Mouse (Mus musculus) embryo, embryonic 9.5 days (tissue): Measurements from ENCODE around the gene Hectd4.
"Not testable (repeated sequence)": the region's sequence is repeated elsewhere in the genome, so short reads cannot be mapped to it uniquely, and the experiment has no call there.

Source experiments
- DNase-seq: peaks from one replicate; pipeline ENCODE4 v3.0.0-alpha.2; 2017; ENCODE audit errors: extremely low spot score

Gene Hectd4

DNA sequence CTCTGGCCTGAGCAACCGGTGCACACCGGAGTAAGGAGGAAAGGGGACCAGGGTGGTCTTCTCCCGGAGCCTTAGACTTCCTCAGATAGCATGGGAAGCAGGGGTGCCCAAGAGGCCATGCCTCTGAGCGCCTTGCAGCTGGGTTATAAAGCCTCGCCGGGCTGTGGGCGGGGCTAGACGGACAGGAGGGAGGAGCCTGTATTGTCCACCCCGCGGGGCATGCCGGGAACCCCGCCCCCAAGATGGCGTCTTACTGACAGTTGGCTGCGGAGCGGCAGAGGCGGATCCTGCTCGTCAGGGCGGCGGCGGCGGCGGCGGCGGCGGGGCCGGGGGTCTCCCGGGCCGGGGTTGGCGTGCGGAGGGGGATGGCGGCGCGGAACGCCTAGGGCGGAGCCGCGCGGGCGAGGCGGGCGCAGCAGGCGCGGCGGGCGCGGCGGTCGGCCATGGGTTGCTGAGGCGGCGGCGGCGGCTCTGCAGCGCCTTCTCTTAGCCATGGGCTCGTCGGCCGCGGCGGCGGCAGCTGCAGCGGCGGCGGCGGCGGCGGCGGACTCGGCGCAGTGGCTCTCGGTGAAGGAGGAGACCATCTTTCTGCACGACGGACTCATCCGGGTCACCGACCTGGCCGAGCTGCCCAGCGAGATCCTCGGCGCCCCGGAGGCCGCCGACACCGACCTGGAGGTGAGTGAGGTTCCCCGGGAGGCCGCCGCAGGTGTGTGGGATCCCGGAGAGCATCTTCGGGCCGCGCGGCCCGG is at the start of gene Hectd4:
Gene Hectd4, plus strand, starts transcription at position 240 of the 752 bp plus-strand sequence.
- DNase-seq, result peak; percentile 98

DNA sequence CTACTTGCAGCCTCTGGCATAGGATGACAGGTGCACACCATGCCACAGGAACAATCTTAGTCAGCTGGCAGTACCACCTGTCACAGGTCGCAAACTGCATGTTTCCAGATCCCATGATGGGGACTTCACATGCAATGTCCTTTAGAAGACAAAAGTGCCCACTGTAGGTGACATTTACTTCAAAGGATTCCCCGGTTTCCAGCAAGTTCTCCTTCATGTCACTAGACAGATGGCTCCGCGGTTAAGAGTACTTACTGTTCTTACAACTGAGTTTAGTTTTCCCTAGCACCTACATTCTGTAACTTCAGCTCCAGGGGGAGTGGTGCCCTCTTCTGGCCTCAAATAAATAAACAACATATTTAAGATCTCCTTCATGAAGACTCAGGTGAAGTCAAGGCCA is 47.2 kb upstream of the Hectd4 start:
- no peak for DNase-seq

DNA sequence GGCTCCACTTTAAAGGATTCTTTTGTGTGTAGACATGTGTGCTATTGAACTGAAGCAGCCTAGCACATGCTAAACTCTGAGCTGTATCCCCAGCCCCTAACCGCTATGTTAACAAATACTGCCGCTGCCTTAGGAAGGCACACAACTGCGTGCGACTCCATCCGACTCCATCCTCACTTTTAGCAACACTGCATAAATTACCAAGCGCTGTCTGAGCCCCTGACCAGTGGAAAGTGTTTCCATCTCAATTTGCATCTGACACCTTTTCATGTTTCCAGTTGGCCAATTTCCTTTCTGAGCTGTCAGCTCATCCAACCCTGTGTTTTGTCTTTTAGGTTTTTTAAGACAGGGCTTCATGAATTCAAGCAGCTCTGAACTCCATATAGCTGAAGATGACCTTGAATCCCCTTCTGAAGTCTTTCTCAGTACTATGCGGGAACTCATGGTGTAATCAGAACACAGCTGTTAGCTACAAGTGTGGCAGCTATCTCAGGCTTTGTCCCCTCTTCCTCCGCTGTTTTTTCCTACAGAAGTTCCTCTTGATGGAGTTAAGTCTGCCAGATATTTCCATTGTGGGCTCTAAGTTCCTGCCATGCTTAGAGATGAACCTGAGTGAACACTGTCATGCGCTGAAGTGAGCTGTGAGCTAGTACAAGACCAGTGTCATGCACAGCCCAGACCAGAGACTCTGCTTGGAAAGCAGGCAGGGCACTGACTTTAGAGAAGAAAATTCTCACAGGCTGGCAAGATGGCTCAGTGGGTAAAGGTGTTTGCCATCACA is 40.8 kb upstream of the Hectd4 start:
- no peak for DNase-seq

GRCm38 (mm10) chr5:121183269-121183668 is 36.8 kb upstream of the Hectd4 start:
- DNase-seq, result no peak

- no peak for DNase-seq
Measured at GRCm38 (mm10) chr5:121184375-121184774, 35.6 kb upstream of the Hectd4 start.

DNA sequence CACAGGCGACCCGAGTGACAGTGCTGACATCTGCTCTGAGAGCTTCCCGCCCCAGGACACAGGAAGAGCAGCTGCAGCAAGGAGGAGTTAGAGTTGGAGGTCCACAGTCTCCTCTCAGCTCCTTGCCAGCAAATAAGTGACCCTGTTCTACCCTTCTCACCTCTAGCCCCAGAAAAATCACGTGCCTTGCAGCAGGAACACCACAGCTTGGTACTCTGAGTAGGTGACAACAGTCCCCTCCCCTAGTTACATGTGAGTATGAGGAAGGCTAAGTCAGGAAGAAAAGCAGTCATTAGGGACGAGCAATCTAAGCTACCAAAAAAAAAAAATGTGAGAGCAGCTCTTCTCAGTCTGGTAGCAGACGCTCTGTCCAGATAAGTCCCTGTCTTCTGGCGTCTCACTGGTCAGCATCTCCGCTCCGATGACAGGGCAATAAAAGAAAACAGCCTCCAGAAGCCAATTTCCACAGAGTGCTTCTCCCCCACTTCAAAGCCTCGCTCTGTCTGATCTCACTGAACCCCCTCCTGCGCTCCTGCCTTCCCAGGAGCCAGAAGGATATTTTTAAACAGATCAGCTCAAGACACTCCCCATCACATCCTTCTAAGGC is 35.0 kb upstream of the Hectd4 start:
- DNase-seq, result peak; percentile 22

- DNase-seq, result no peak
Measured at GRCm38 (mm10) chr5:121187580-121188001, 32.4 kb upstream of the Hectd4 start.

DNA sequence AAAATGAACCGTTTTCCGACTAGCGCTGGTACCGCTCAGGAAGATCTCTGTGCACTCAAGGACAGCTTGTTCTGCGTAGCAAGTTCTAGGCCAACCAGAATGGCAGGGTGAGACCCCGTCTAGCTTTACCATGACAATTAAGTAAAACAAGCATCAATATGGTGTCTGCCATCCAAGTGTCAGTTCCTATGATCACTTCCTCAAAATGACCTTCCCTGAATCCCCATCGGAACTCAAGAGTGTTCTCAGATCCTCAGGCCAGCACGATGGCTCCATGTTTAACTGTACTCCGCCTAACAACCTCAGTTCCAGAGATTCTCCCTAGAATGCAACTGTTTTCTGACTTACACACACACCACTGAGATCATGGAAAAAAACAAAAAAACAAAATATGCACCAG is 31.8 kb upstream of the Hectd4 start:
- no peak for DNase-seq

DNA sequence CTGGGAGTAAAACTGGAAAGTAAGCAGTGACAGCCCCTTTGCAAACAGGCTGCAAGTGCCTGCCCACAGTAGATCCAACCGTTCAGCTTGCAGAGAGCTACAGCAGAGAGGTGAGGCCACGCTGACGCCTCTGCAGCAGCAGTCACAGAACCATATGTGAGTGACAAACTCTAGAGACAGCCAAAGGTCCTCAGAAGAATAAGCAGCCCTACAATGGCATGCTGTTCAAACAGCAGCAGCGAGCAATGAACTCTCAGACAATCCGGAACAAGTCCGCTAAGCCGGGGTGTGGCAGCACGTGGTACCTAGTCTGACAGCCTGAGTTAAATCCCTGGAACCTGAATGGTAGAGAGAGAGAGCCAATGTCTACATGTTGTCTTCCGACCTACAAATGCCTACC is 30.8 kb upstream of the Hectd4 start:
- DNase-seq, result no peak

- no peak for DNase-seq
Measured at GRCm38 (mm10) chr5:121190210-121190835, 29.7 kb upstream of the Hectd4 start.

- peak; percentile 92 for DNase-seq
Measured at GRCm38 (mm10) chr5:121190836-121191583, 29.0 kb upstream of the Hectd4 start, which contains the start of gene Ptpn11. Ptpn11 (minus strand) TSS chr5:121191397.

- DNase-seq, result no peak
Measured at GRCm38 (mm10) chr5:121191584-121191906, 28.5 kb upstream of the Hectd4 start.

DNA sequence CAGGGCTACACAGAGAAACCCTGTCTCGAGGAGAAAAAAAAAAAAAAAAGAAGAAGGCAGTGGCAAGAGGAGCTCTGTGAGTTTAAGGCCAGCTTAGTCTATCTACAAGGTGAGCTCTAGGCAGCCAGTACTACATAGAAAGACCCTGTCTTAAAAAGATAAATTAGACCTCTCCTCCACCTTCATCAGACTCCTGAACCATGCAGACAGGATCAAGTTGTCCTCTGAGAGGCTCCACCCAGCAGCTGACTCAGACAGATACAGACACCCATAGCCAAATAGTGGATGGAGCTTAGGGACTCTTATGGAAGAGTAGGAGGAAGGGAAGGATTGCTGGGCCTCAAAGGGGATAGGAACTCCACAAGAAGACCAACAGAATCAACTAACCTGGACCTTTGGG is 25.8 kb upstream of the Hectd4 start:
- no peak for DNase-seq

GRCm38 (mm10) chr5:121196764-121197163 is 23.3 kb upstream of the Hectd4 start:
- no peak for DNase-seq

DNA sequence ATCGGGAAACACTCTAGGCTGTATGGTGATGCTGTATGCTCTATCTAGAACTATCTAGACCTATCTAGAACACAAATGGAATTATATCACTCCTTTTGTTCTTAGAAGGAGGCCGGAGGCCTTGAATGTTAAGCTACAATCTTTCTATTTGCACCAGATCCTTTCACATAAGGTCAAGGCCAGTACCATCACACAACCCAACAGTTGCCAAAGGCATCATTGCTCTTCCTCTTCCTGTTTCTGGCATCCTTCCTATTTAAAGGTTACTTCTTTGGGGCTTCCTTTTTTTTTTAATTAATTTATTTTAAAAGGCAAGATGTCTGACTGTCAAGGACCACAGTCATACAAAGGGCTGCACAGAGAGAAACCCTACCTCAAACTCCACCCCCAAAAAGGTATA is 22.7 kb upstream of the Hectd4 start:
- DNase-seq, result no peak

GRCm38 (mm10) chr5:121198376-121198775 is 21.6 kb upstream of the Hectd4 start:
- no peak for DNase-seq

DNA sequence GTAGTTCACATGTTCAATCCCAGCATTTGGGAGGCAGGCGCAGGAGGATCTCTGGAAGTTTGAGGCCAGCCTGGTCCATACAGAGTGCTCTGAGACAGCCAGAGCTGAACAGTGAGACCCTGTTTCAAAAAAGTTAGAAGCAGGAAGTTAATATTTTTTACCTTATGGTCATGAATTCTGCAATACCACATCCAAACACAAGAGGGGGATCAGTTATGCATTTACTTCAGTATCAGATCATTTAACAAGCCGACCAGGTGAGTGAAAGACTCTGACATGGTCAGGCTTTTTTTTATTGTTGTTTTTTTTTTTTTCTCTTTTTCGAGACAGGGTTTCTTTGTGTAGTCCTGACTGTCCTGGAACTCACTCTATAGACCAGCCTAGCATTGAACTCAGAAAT is 18.3 kb upstream of the Hectd4 start:
- no peak for DNase-seq

GRCm38 (mm10) chr5:121202467-121202866 is 17.6 kb upstream of the Hectd4 start:
- DNase-seq, result no peak

- DNase-seq, result peak; percentile 84
Measured at GRCm38 (mm10) chr5:121204132-121205089, 15.6 kb upstream of the Hectd4 start, which contains the start of gene Rpl6. Rpl6 (plus strand) TSS chr5:121204481.

DNA sequence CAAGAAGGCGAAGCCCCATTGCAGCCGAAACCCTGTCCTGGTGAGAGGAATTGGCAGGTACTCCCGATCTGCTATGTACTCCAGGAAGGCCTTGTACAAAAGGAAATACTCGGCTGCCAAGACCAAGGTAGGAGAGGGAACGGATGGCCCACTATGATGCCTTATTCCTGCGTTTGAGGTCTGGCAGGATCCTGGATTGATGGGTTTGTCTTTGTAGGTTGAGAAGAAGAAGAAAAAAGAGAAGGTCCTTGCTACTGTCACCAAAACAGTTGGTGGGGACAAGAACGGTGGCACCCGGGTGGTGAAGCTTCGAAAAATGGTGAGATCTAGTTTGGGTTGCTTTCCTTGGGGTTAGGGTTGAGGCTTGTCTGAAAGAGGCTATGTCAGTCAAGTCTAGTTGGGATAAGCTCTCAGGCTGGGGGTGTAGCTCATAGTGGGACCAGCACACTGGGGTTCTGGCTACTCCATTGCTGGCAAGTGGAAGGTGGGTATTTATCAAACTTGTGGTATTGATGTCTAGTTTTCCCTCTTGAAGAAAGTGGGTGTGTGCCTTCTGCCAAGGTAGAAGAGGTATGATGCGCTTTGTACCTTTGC is 14.4 kb upstream of the Hectd4 start:
- not testable (repeated sequence) for DNase-seq
